Mouse (Mus musculus) hindbrain, embryonic 11.5 days (tissue): ENCODE measurements around the gene Gm9837. TPM values are rescaled to one million over a fixed set of nuclear protein-coding genes. Genes with fewer than 3 reads are reported as not detected.

Source experiments
- ATAC-seq: fragments of 200-750 bp; cut with Nextera tagmentation; 2 replicates; pipeline ENCODE4 v1.8.0; 2017; ENCODE audit warnings: mild to moderate bottlenecking, moderate TSS enrichment, moderate library complexity; ENCODE audit not compliant: low FRiP score
- DNase-seq: peaks from one replicate; pipeline ENCODE4 v3.0.0-alpha.2; 2015; ENCODE audit warnings: low spot score
- H3K27ac ChIP-seq: fragments of 300-500 bp; sonication (generic); 2 replicates; pipeline ENCODE4 v1.5.1; 2014; ENCODE audit warnings: mild to moderate bottlenecking, low read depth, low read length
- H3K27me3 ChIP-seq: fragments of 300-500 bp; sonication (generic); 2 replicates; pipeline ENCODE4 v1.6.1; 2014; ENCODE audit warnings: mild to moderate bottlenecking, low read length, moderate library complexity, mixed read lengths; ENCODE audit not compliant: control insufficient read depth, insufficient read depth
- H3K36me3 ChIP-seq: fragments of 300-500 bp; sonication (generic); 2 replicates; pipeline ENCODE4 v1.6.1; 2014; ENCODE audit warnings: mild to moderate bottlenecking, low read length, moderate library complexity, mixed read lengths; ENCODE audit not compliant: control insufficient read depth, insufficient read depth
- H3K4me1 ChIP-seq: fragments of 300-500 bp; sonication (generic); replicated peaks from 2 replicates; pipeline ENCODE4 v1.6.1; 2014; ENCODE audit warnings: low read length, mixed read lengths; ENCODE audit not compliant: control insufficient read depth, insufficient read depth
- H3K4me2 ChIP-seq: fragments of 300-500 bp; sonication (generic); replicated peaks from 2 replicates; pipeline ENCODE4 v1.6.1; 2014; ENCODE audit warnings: mild to moderate bottlenecking, low read depth, low read length
- H3K4me3 ChIP-seq: fragments of 300-500 bp; sonication (generic); 2 replicates; pipeline ENCODE4 v1.5.1; 2014; ENCODE audit warnings: low read depth, low read length
- H3K9ac ChIP-seq: fragments of 300-500 bp; sonication (generic); 2 replicates; pipeline ENCODE4 v1.6.1; 2014; ENCODE audit warnings: low read depth, low read length
- H3K9me3 ChIP-seq: fragments of 300-500 bp; sonication (generic); 2 replicates; pipeline ENCODE4 v1.6.1; 2016; ENCODE audit warnings: low read length; ENCODE audit not compliant: control insufficient read depth
- WGBS: fragments of 180-500 bp; shearing (Covaris S2); extraction: QIAGEN DNeasy Blood & Tissue Kit; methylation state at CpG from one replicate; pipeline ENCODE4 v1.1.7; 2014; 5-methylcytosine and 5-hydroxymethylcytosine counted together
- polyA plus RNA-seq: library from polyadenylated mRNA; unstranded; fragments of >200 nt; fragmentation: Nextera tagmentation; extraction: Ambion mirVana; gene quantifications from 2 replicates; pipeline ENCODE4 v1.2.1, GENCODE M21; 2014

Gene Gm9837
- polyA plus RNA-seq, 1 experiment from 2014 or later = not detected

DNA sequence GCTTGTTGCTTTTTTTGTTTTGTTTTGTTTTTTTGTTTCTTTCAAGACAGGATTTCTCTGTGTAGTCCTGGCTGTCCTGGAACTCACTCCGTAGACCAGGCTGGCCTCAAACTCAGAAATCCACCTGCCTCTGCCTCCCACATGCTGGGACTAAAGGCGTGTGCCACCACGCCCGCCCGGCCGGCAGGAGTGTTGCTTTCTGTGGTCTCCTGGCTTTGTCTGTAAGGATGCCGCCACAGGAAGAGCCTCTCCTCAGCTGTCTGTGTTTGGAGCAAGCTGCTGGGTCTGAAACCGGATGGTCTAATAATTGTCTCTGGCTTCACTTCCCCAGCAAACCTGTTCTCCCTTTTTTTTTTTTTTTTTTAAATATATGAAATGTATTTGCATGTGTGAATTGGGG is 34.8 kb downstream of the Gm9837 start:
- Histone ChIP-seq H3K27ac (no peak overlapping the region), H3K4me3 (no peak overlapping the region), H3K27me3 (no peaks in the 10 kb centered on the region), H3K4me1 (no peaks in the 10 kb centered on the region), H3K36me3 (no peaks in the 10 kb centered on the region), H3K9me3 (no peaks in the 10 kb centered on the region), H3K9ac (no peak overlapping the region), H3K4me2 (no peak overlapping the region)
- no peak for DNase-seq
- 80% methylated on average over 8 of the region's 8 CpGs for WGBS
- no peak for ATAC-seq

DNA sequence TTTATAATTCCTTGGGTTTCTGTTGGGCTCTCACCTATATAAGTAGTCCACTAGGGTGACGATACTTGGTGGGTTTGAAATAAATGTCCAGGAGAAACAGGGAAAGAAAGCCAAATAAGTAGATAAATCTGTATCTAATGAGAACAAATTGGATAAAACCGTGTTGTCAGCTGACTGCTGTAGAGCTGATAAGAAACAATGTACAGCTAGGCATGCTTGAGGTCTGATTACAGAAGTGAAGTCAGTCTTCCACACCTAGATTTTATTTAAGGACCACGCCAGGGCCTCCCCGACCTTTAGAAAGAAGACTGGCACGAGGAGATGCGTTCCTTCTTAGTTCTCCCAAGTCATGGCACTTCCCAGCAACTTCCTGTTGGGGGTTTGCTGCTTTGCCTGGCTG is 37.2 kb downstream of the Gm9837 start:
- DNase-seq (no peak), ATAC-seq (no peak)
- Histone ChIP-seq H3K4me1 (no peaks in the 10 kb centered on the region), H3K9me3 (no peaks in the 10 kb centered on the region), H3K27me3 (no peaks in the 10 kb centered on the region), H3K36me3 (0 out of 2 replicates have a peak, but pooled peaks cover 4% of the 10 kb centered on the region), H3K4me3 (no peak overlapping the region), H3K4me2 (no peak overlapping the region), H3K9ac (no peak overlapping the region), H3K27ac (no peak overlapping the region)
- 65% methylated on average over 6 of the region's 6 CpGs for WGBS

DNA sequence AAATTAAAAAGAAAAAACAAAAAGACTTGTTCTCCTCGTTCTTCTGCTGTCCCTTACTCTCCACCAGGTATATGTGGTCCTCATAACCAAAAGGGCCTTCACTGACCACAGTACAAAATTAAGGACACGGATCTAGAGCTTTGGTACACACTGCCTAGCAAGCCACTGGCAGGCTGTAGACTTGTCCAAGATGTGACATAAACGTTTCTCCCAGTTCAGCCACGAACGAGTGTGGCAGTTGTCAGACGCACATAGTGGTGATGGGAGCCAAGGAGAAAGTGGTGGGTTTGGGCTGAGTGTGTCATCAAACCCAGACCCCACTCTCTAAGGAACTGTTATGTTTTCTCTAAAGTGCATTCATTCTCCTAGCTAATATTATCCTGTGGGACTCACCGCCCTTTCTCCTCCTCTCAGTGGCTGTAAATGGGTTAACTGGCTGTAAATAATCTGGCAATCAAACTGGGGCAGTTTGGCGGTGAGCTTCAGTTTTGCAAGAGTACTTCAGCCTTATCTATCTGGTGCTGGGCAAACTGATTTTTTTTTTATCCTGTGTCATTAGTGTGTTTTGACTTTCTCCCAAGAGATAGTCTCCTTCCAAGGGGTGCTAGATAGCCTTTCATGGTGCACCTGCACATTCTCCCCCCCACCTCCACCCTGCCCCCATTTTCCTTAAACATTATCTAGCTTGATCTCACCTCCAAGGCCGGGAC is 38.8 kb downstream of the Gm9837 start:
- WGBS = 24% methylated on average over 9 of the region's 9 CpGs
- Histone ChIP-seq H3K27me3 (no peaks in the 10 kb centered on the region), H3K36me3 (0 out of 2 replicates have a peak, but pooled peaks cover 4% of the 10 kb centered on the region), H3K4me3 (peak overlapping the region; percentile 96), H3K4me2 (peak overlapping the region; percentile 51), H3K4me1 (no peaks in the 10 kb centered on the region), H3K9me3 (no peaks in the 10 kb centered on the region), H3K9ac (peak overlapping the region; percentile 28), H3K27ac (no peak overlapping the region; the same call in 1 of the 2 replicates)
- DNase-seq (no peak), ATAC-seq (no peak)

DNA sequence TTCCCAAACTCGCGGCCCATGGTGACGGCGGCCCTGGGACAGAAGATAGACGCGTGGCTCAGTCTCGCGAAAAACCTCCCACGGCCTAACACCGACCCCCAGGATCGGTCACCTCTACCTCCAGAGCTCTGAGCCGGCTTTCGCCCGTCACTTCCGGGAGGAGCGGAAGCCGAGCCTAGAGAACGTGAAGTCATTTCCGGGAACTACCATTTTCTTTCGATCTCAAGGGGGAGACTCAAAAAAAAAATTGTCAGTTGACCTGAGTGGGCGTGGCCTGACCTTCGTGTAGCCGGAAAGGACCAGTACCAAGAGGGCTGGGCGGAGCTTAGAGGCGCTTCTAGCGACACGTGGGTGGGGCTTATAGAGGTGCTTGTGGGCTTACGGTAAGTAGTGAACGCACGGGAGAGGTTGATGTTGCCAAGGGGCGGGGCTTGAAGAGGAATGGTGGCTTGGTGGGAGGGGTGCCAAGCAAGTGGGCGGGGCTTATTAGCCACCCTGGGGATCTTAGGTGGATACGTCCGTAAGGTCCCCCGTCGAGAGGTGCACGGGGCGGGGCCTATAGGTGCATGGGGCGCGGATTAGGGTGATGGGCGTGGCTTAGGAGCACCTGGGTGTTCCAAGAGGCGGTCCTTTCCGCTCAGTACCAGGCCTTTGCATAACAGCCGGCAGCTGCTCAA is 39.5 kb downstream of the Gm9837 start, which contains the start of the genes Uqcrq and Gdf9:
Gene Uqcrq (minus strand): TSS at position 162 of the 677 bp plus-strand sequence.
Gene Gdf9 (plus strand): TSS at position 354 of the 677 bp plus-strand sequence.
- H3K9ac ChIP-seq = peak within 1 kb of the TSS; percentile 90
- 0 out of 2 replicates have a peak, but pooled peaks cover 4% of the 10 kb centered on the region for H3K36me3 ChIP-seq
- peak within 1 kb of the TSS; percentile 74 for H3K4me2 ChIP-seq
- H3K27me3 ChIP-seq = no peaks in the 10 kb centered on the region
- peak; percentile 97 for ATAC-seq
- WGBS = under 1% methylated on average over 44 of the region's 44 CpGs
- peak; percentile 99 for DNase-seq
- H3K4me1 ChIP-seq = no peaks in the 10 kb centered on the region
- H3K27ac ChIP-seq = no peak within 1 kb of the TSS; the same call in 1 of the 2 replicates
- H3K9me3 ChIP-seq = no peaks in the 10 kb centered on the region
- peak within 1 kb of the TSS; percentile 96 for H3K4me3 ChIP-seq

DNA sequence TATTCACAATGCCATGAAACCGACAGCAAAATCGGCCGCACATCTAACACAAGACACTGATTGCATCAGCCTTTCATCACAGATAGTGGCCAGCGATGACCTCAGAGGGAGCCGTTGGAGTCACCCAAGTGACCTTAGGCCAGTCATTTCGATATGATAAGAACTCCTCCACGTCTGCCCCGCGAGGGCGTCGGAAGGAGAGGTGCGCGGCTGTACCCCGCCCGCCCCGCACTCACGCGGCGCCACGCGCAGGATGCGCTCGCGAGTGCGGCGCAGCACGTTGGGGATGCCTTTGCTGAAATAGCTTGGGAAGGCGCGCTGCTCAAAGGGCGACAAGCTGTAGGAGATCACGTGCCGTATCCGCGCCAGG is 40.0 kb downstream of the Gm9837 start:
- under 1% methylated on average over 34 of the region's 34 CpGs for WGBS
- H3K27me3 ChIP-seq = no peaks in the 10 kb centered on the region
- no peak for ATAC-seq

DNA sequence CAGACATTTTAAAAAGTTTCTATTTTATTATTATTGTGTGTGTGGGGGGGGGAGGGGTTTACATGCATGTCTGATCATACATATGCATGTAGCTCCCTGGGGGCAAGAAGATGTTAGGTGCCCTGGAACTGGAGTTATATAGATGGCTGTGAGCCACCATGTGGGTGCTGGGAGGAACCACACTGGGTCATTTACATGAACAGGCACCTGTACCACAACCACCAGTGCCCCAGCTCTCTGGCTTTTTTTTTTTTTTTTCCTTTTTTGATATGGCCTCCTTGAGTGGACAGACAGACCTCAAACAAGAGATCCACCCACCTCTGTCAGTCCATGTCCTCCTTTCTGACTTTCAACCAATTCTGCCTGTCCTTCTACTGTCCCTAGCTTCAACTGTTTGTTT is 41.1 kb downstream of the Gm9837 start:
- no peaks in the 10 kb centered on the region for H3K9me3 ChIP-seq
- no peak for ATAC-seq
- H3K27me3 ChIP-seq = no peaks in the 10 kb centered on the region
- H3K27ac ChIP-seq = no peak overlapping the region
- no peak overlapping the region for H3K4me3 ChIP-seq
- 0 out of 2 replicates have a peak, but pooled peaks cover 4% of the 10 kb centered on the region for H3K36me3 ChIP-seq
- H3K4me1 ChIP-seq = no peaks in the 10 kb centered on the region
- no peak for DNase-seq
- no peak overlapping the region for H3K9ac ChIP-seq
- no peak overlapping the region for H3K4me2 ChIP-seq

More for the DNA sequence above, 40.0 kb downstream of the Gm9837 start:
- Histone ChIP-seq H3K4me3 (peak overlapping the region; percentile 96), H3K9ac (peak overlapping the region; percentile 90), H3K4me1 (no peaks in the 10 kb centered on the region), H3K4me2 (peak overlapping the region; percentile 74), H3K27ac (no peak overlapping the region), H3K36me3 (0 out of 2 replicates have a peak, but pooled peaks cover 4% of the 10 kb centered on the region), H3K9me3 (no peaks in the 10 kb centered on the region)
- no peak for DNase-seq

DNA sequence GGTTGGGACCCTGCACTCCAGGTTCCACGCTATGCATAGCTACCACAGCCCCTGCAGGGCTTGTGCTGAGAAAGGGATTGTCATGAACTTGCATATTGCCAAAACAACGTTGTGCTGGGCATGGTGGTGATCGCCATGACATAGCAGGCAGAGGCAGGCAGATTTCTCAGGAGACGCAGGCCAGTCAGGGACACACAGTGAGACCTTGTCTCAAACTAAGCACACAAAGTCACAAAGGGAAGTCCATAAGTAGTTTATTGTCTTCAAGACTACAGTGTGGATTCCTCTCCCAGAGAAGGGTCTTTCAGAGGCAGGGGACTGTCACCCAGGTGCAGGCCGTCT is 41.6 kb downstream of the Gm9837 start:
- H3K9me3 ChIP-seq = no peaks in the 10 kb centered on the region
- 0 out of 2 replicates have a peak, but pooled peaks cover 4% of the 10 kb centered on the region for H3K36me3 ChIP-seq
- 96% methylated on average over 5 of the region's 5 CpGs for WGBS
- H3K4me3 ChIP-seq = no peak overlapping the region
- no peak overlapping the region for H3K27ac ChIP-seq
- no peak overlapping the region for H3K4me2 ChIP-seq
- ATAC-seq (no peak), DNase-seq (no peak)
- H3K27me3 ChIP-seq = no peaks in the 10 kb centered on the region
- H3K4me1 ChIP-seq = no peaks in the 10 kb centered on the region
- H3K9ac ChIP-seq = no peak overlapping the region

DNA sequence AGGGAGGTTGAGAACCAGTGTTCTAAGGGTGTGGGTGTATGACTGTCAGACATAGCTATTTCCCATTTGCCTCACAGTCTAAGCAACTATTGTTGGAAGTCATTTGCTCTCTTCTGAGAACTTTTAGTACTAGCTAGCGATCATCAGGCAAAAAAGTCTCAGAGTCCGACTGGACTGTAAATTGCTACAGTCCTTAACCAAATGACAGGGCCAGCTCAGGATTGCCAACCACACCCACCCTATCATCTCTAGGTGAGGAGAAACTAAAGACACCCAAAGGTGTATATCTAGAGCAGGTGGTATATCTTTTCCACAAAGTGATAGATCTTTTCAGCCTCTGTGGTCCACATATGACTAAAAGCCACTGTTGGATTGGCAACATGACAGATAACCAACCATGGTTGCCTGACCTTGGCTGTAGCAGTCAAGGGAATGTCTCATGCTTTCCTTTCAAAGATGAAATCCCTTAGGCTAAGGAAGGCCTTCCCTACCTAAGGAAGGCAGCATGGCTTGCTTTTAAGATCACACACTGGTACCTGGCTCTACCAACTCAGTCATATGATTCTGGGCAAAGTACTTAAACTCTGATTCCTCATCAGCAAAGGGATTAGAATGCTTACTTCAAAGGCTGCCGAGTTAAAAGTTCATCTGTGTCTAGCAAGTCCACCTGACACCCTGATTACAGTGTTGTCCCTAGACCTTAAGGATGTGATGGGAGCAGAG is 42.1 kb downstream of the Gm9837 start:
- H3K27me3 ChIP-seq = no peaks in the 10 kb centered on the region
- no peak overlapping the region for H3K4me3 ChIP-seq
- H3K36me3 ChIP-seq = 0 out of 2 replicates have a peak, but pooled peaks cover 4% of the 10 kb centered on the region
- H3K4me1 ChIP-seq = no peaks in the 10 kb centered on the region
- 88% methylated on average over 3 of the region's 3 CpGs for WGBS
- no peak overlapping the region for H3K27ac ChIP-seq
- ATAC-seq (no peak), DNase-seq (no peak)
- no peaks in the 10 kb centered on the region for H3K9me3 ChIP-seq
- no peak overlapping the region for H3K9ac ChIP-seq
- H3K4me2 ChIP-seq = no peak overlapping the region
